Mouse (Mus musculus): ENCODE data around the gene Rexo1.
A peak's percentile ranks its signal among the peaks of the same experiment; 100 is the strongest.

The Rexo1 gene

GRCm38 (mm10) chr10:80553997-80554396 lies 7.4 kb downstream of the Rexo1 start:
- DNase-seq (ENCODE audit: low spot score in 2 of 2), result no peak

- DNase-seq (ENCODE audit: low spot score in 2 of 2), result no peak
Measured at GRCm38 (mm10) chr10:80553575-80553974, 7.8 kb downstream of the Rexo1 start.

GRCm38 (mm10) chr10:80552364-80552763 lies 9.0 kb downstream of the Rexo1 start:
- DNase-seq (ENCODE audit: low spot score in 2 of 2), result no peak

GRCm38 (mm10) chr10:80549279-80549678 lies 12.1 kb downstream of the Rexo1 start:
- no peak for DNase-seq (ENCODE audit: low spot score in 2 of 2)

- peak; percentile 25 to 59 for DNase-seq (ENCODE audit: low spot score in 2 of 2)
Measured at GRCm38 (mm10) chr10:80548428-80549006, 12.8 kb downstream of the Rexo1 start.

- no peak for DNase-seq (ENCODE audit: low spot score in 2 of 2)
Measured at GRCm38 (mm10) chr10:80547539-80547938, 13.8 kb downstream of the Rexo1 start.

- DNase-seq (ENCODE audit: low spot score in 2 of 2), result no peak
Measured at GRCm38 (mm10) chr10:80546945-80547344, 14.4 kb downstream of the Rexo1 start.

- DNase-seq (ENCODE audit: low spot score in 2 of 2), result no peak
Measured at GRCm38 (mm10) chr10:80545590-80545989, 15.8 kb downstream of the Rexo1 start.

GRCm38 (mm10) chr10:80543873-80544272 lies 17.5 kb downstream of the Rexo1 start:
- no peak for DNase-seq (ENCODE audit: low spot score in 2 of 2)

- DNase-seq (ENCODE audit: low spot score in 2 of 2), result no peak
Measured at GRCm38 (mm10) chr10:80539493-80539892, 21.9 kb downstream of the Rexo1 start.

GRCm38 (mm10) chr10:80538710-80539394 lies 22.5 kb downstream of the Rexo1 start, which contains the start of gene Atp8b3:
Atp8b3 (minus strand) TSS chr10:80539124.
- peak; percentile 59 to 81 for DNase-seq (ENCODE audit: low spot score in 2 of 2)

- no peak for DNase-seq (ENCODE audit: low spot score in 2 of 2)
Measured at GRCm38 (mm10) chr10:80538180-80538579, 23.2 kb downstream of the Rexo1 start.

- DNase-seq (ENCODE audit: low spot score in 2 of 2), result no peak
Measured at GRCm38 (mm10) chr10:80535711-80536110, 25.6 kb downstream of the Rexo1 start.

- DNase-seq (ENCODE audit: low spot score in 2 of 2), result no peak
Measured at GRCm38 (mm10) chr10:80535071-80535470, 26.3 kb downstream of the Rexo1 start.

- no peak for DNase-seq (ENCODE audit: low spot score in 2 of 2)
Measured at GRCm38 (mm10) chr10:80533704-80534103, 27.7 kb downstream of the Rexo1 start.

- DNase-seq (ENCODE audit: low spot score in 2 of 2), result no peak
Measured at GRCm38 (mm10) chr10:80532783-80533182, 28.6 kb downstream of the Rexo1 start.

GRCm38 (mm10) chr10:80526172-80526571 lies 35.2 kb downstream of the Rexo1 start:
- no peak for DNase-seq (ENCODE audit: low spot score in 2 of 2)

GRCm38 (mm10) chr10:80523299-80523698 lies 38.1 kb downstream of the Rexo1 start:
- DNase-seq (ENCODE audit: low spot score in 2 of 2), result no peak

GRCm38 (mm10) chr10:80519287-80519686 lies 42.1 kb downstream of the Rexo1 start:
- DNase-seq (ENCODE audit: low spot score in 2 of 2), result no peak

- no peak for DNase-seq (ENCODE audit: low spot score in 2 of 2)
Measured at GRCm38 (mm10) chr10:80513739-80514138, 47.6 kb downstream of the Rexo1 start.

- DNase-seq (ENCODE audit: low spot score in 2 of 2), result no peak
Measured at GRCm38 (mm10) chr10:80510273-80510660, 51.1 kb downstream of the Rexo1 start.

GRCm38 (mm10) chr10:80509412-80510272 lies 51.7 kb downstream of the Rexo1 start:
- peak; percentile 74 to 81 for DNase-seq (ENCODE audit: low spot score in 2 of 2)

- DNase-seq (ENCODE audit: low spot score in 2 of 2), result peak; percentile 49 to 60
Measured at GRCm38 (mm10) chr10:80506222-80506621, 55.1 kb downstream of the Rexo1 start.

Data from urinary bladder, postnatal 36 days (tissue).